Mouse (Mus musculus): ENCODE results near the gene Slc4a1. TPM values are rescaled to one million over a fixed set of nuclear protein-coding genes. Genes with fewer than 3 reads are reported as not detected.

Gene Slc4a1
- polyA plus RNA-seq, 1 experiment from 2014 or later, result 2.5 TPM

GRCm38 (mm10) chr11:102331806-102332205 is 34.2 kb downstream of the Slc4a1 start:
- peaks cover 6% of the 10 kb centered on the region; the same call in 1 of the 2 replicates for H3K4me1 ChIP-seq
- no peak for ATAC-seq (ENCODE audit: low FRiP score)
- no peaks in the 10 kb centered on the region for H3K9me3 ChIP-seq (replicated peaks)
- no peak overlapping the region for H3K9ac ChIP-seq (replicated peaks)
- H3K36me3 ChIP-seq, result no peaks in the 10 kb centered on the region
- no peak overlapping the region for H3K4me2 ChIP-seq
- H3K27me3 ChIP-seq (replicated peaks), result no peaks in the 10 kb centered on the region
- no peak overlapping the region for H3K27ac ChIP-seq (replicated peaks)
- H3K4me3 ChIP-seq (replicated peaks), result no peak overlapping the region
- WGBS, result 46% methylated on average over 4 of the region's 4 CpGs

GRCm38 (mm10) chr11:102330039-102330438 is 36.0 kb downstream of the Slc4a1 start:
- H3K27me3 ChIP-seq (replicated peaks), result no peaks in the 10 kb centered on the region
- H3K9ac ChIP-seq (replicated peaks), result no peak overlapping the region
- 83% methylated on average over 3 of the region's 3 CpGs for WGBS
- 0 out of 2 replicates have a peak, but pooled peaks cover 2% of the 10 kb centered on the region for H3K4me1 ChIP-seq
- H3K4me3 ChIP-seq (replicated peaks), result no peak overlapping the region
- no peak overlapping the region for H3K27ac ChIP-seq (replicated peaks)
- ATAC-seq (ENCODE audit: low FRiP score), result no peak
- no peaks in the 10 kb centered on the region for H3K36me3 ChIP-seq
- no peaks in the 10 kb centered on the region for H3K9me3 ChIP-seq (replicated peaks)
- H3K4me2 ChIP-seq, result no peak overlapping the region

GRCm38 (mm10) chr11:102329518-102329917 is 36.5 kb downstream of the Slc4a1 start:
- Histone ChIP-seq H3K4me2 (no peak overlapping the region), H3K9me3 (replicated peaks) (no peaks in the 10 kb centered on the region), H3K4me1 (no peaks in the 10 kb centered on the region), H3K4me3 (replicated peaks) (no peak overlapping the region), H3K27ac (replicated peaks) (no peak overlapping the region), H3K36me3 (no peaks in the 10 kb centered on the region), H3K9ac (replicated peaks) (no peak overlapping the region), H3K27me3 (replicated peaks) (no peaks in the 10 kb centered on the region)
- ATAC-seq (ENCODE audit: low FRiP score), result no peak

GRCm38 (mm10) chr11:102327839-102328238 is 38.2 kb downstream of the Slc4a1 start:
- ATAC-seq (ENCODE audit: low FRiP score), result no peak
- Histone ChIP-seq H3K36me3 (no peaks in the 10 kb centered on the region), H3K27me3 (replicated peaks) (no peaks in the 10 kb centered on the region), H3K9ac (replicated peaks) (no peak overlapping the region), H3K4me3 (replicated peaks) (no peak overlapping the region), H3K4me2 (no peak overlapping the region), H3K27ac (replicated peaks) (no peak overlapping the region), H3K9me3 (replicated peaks) (no peaks in the 10 kb centered on the region), H3K4me1 (no peaks in the 10 kb centered on the region)
- WGBS, result 89% methylated on average over 7 of the region's 7 CpGs

- ATAC-seq (ENCODE audit: low FRiP score), result no peak
- H3K27ac ChIP-seq (replicated peaks), result no peak overlapping the region
- no peaks in the 10 kb centered on the region for H3K9me3 ChIP-seq (replicated peaks)
- 58% methylated on average over 5 of the region's 5 CpGs for WGBS
- H3K36me3 ChIP-seq, result no peaks in the 10 kb centered on the region
- no peaks in the 10 kb centered on the region for H3K27me3 ChIP-seq (replicated peaks)
- H3K9ac ChIP-seq (replicated peaks), result no peak overlapping the region
- no peaks in the 10 kb centered on the region for H3K4me1 ChIP-seq
- H3K4me3 ChIP-seq (replicated peaks), result no peak overlapping the region
- no peak overlapping the region for H3K4me2 ChIP-seq
These were observed 38.8 kb downstream of the Slc4a1 start for GRCm38 (mm10) chr11:102327250-102327649.

- Histone ChIP-seq H3K27me3 (replicated peaks) (no peaks in the 10 kb centered on the region), H3K4me2 (no peak overlapping the region), H3K4me3 (replicated peaks) (no peak overlapping the region), H3K9me3 (replicated peaks) (no peaks in the 10 kb centered on the region), H3K4me1 (peaks cover 12% of the 10 kb centered on the region), H3K9ac (replicated peaks) (no peak overlapping the region), H3K36me3 (no peaks in the 10 kb centered on the region), H3K27ac (replicated peaks) (no peak overlapping the region)
- ATAC-seq (ENCODE audit: low FRiP score), result no peak
- WGBS, result 81% methylated on average over 1 of the region's 1 CpGs
These were observed 42.5 kb downstream of the Slc4a1 start for GRCm38 (mm10) chr11:102323516-102323915.

GRCm38 (mm10) chr11:102321931-102322330 is 44.1 kb downstream of the Slc4a1 start:
- no peaks in the 10 kb centered on the region for H3K27me3 ChIP-seq (replicated peaks)
- H3K4me2 ChIP-seq, result no peak overlapping the region
- H3K4me1 ChIP-seq, result peaks cover 12% of the 10 kb centered on the region
- no peaks in the 10 kb centered on the region for H3K36me3 ChIP-seq
- H3K9ac ChIP-seq (replicated peaks), result no peak overlapping the region
- H3K9me3 ChIP-seq (replicated peaks), result no peaks in the 10 kb centered on the region
- H3K27ac ChIP-seq (replicated peaks), result peak overlapping the region; percentile 98; the same call in 1 of the 2 replicates
- H3K4me3 ChIP-seq (replicated peaks), result no peak overlapping the region
- ATAC-seq (ENCODE audit: low FRiP score), result no peak
- 87% methylated on average over 6 of the region's 6 CpGs for WGBS

GRCm38 (mm10) chr11:102320686-102321005 is 45.4 kb downstream of the Slc4a1 start:
- Histone ChIP-seq H3K4me2 (peak overlapping the region; percentile 84), H3K9ac (replicated peaks) (peak overlapping the region; percentile 97), H3K36me3 (no peaks in the 10 kb centered on the region), H3K4me3 (replicated peaks) (peak overlapping the region; percentile 97), H3K27ac (replicated peaks) (peak overlapping the region; percentile 98), H3K9me3 (replicated peaks) (no peaks in the 10 kb centered on the region), H3K27me3 (replicated peaks) (no peaks in the 10 kb centered on the region), H3K4me1 (peaks cover 20% of the 10 kb centered on the region)
- WGBS, result 3% methylated on average over 10 of the region's 10 CpGs
- peak; percentile 25; the same call in 1 of the 2 replicates for ATAC-seq (ENCODE audit: low FRiP score)

GRCm38 (mm10) chr11:102319941-102320685 is 45.9 kb downstream of the Slc4a1 start:
- Histone ChIP-seq H3K27ac (replicated peaks) (peak overlapping the region; percentile 98), H3K36me3 (peaks cover 1% of the 10 kb centered on the region; the same call in 1 of the 2 replicates), H3K4me3 (replicated peaks) (peak overlapping the region; percentile 97), H3K9ac (replicated peaks) (peak overlapping the region; percentile 97), H3K4me2 (peak overlapping the region; percentile 84), H3K4me1 (peaks cover 26% of the 10 kb centered on the region), H3K9me3 (replicated peaks) (no peaks in the 10 kb centered on the region), H3K27me3 (replicated peaks) (no peaks in the 10 kb centered on the region)
- peak; percentile 61 for ATAC-seq (ENCODE audit: low FRiP score)
- WGBS, result 1% methylated on average over 38 of the region's 38 CpGs

- no peak for ATAC-seq (ENCODE audit: low FRiP score)
- Histone ChIP-seq H3K4me1 (peaks cover 26% of the 10 kb centered on the region), H3K4me3 (replicated peaks) (peak within 1 kb of the TSS; percentile 97), H3K36me3 (peaks cover 8% of the 10 kb centered on the region), H3K27me3 (replicated peaks) (no peaks in the 10 kb centered on the region), H3K27ac (replicated peaks) (peak within 1 kb of the TSS; percentile 98), H3K4me2 (peak within 1 kb of the TSS; percentile 84), H3K9ac (replicated peaks) (peak within 1 kb of the TSS; percentile 97), H3K9me3 (replicated peaks) (no peaks in the 10 kb centered on the region)
- WGBS, result 0% methylated on average over 25 of the region's 25 CpGs
These were observed 46.6 kb downstream of the Slc4a1 start, which contains the start of gene Ubtf for GRCm38 (mm10) chr11:102319410-102319792. Ubtf (minus strand) TSS chr11:102319742.

GRCm38 (mm10) chr11:102318576-102319409 is 47.2 kb downstream of the Slc4a1 start:
- Histone ChIP-seq H3K9me3 (replicated peaks) (no peaks in the 10 kb centered on the region), H3K4me3 (replicated peaks) (peak overlapping the region; percentile 97), H3K27me3 (replicated peaks) (no peaks in the 10 kb centered on the region), H3K27ac (replicated peaks) (peak overlapping the region; percentile 98), H3K4me2 (peak overlapping the region; percentile 84), H3K36me3 (peaks cover 14% of the 10 kb centered on the region), H3K9ac (replicated peaks) (peak overlapping the region; percentile 97), H3K4me1 (peaks cover 26% of the 10 kb centered on the region)
- WGBS, result under 1% methylated on average over 64 of the region's 84 CpGs
- ATAC-seq (ENCODE audit: low FRiP score), result no peak
